Mouse (Mus musculus) kidney, adult 2 months (tissue): Measurements from ENCODE around the gene Tll2.

Experiments used
- CTCF ChIP-seq: fragments of 200-500 bp; conservative IDR thresholded peaks from 2 replicates; pipeline ENCODE4 v1.5.1; 2011; ENCODE audit warnings: low read depth, mild to moderate bottlenecking, control low read depth, low read length, moderate library complexity, mixed read lengths; ENCODE audit not compliant: insufficient read depth, insufficient read length
- POLR2A ChIP-seq: fragments of 200-500 bp; IDR thresholded peaks from one replicate; pipeline ENCODE4 v1.6.1; 2011; ENCODE audit warnings: low read depth, low read length, control low read depth

DNA sequence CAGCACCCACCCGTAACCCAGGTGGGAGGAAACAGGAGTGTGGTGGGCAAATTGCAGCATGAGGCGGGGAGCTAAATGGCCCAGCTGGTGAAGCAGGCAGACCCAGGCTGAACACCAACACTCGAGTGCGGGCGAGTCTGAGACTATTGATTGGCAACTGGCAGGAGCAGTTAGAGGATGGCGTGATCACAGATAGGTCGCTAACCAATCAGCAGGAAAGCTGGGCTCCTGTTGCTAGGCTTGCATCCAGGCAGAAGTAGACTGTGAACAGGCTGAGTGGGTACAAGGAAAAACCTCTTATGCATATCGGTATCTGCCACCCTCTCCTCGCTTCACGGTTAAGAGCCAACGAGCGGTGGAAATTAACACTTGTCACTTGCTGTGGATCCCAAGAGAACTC lies 9.0 kb downstream of the Tll2 start:
- TF ChIP-seq CTCF (no peak), POLR2A (no peak)
